Mouse (Mus musculus): ENCODE measurements around the gene Anks1.

The Anks1 gene

DNA sequence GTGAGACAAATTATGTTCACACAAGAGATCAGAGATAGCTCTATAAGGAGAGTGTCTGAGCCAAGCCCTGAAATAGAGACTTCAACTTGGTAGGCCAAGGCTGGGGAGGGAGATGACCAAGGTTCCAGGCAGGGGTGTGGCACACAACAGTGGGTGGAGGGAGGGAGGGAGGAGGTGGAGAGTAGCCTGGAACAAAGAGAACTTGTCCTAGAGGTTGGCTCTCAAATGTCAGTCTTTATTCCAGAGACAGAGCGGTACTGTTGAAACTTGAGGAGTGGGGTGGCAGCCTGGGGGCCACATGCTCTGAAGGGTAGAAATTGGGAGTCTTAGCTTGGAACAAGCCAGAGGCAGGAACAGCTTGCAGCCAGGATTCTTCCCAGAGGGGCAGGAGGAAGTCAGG, 91.7 kb downstream of the Anks1 start:
- no peak for DNase-seq

- DNase-seq = peak; percentile 22
These were observed 96.3 kb downstream of the Anks1 start for GRCm38 (mm10) chr17:28005393-28005792.

GRCm38 (mm10) chr17:28006208-28006607, 97.1 kb downstream of the Anks1 start:
- peak; percentile 42 for DNase-seq

GRCm38 (mm10) chr17:28006611-28007010, 97.5 kb downstream of the Anks1 start:
- no peak for DNase-seq

DNA sequence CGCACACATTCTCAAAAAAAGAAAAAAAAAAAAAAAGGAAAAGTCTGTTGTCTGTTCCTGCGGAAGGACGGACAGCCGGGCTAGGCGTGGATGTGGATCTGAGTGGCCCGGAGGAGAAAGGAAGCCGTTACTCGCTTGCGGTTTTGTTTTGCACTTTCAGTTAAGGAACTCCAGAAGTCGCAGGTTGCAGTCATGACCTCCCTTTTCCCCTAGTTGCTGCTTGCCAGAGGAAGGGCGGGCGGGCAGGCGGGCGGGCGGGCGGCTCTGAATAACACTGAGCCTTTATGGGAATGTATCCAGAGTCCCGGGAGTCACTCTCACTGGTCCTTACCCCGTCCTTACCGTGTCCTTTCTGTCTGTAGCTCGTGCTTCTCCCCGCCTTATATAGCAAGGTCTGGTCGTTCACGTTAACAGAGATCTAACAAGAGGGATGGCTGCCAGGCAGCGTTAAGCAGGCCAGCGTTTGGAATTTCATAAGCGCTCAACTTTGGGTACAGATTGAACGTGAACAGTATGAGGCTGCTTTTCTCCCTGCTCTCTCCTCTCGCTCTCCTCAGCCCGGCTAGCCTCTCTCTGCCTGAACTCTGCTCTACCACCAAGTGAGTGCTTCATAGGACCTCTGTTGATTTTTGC, 98.2 kb downstream of the Anks1 start:
- DNase-seq = peak; percentile 71

- peak; percentile 72 for DNase-seq
These were observed 98.9 kb downstream of the Anks1 start for GRCm38 (mm10) chr17:28007857-28008564.

DNA sequence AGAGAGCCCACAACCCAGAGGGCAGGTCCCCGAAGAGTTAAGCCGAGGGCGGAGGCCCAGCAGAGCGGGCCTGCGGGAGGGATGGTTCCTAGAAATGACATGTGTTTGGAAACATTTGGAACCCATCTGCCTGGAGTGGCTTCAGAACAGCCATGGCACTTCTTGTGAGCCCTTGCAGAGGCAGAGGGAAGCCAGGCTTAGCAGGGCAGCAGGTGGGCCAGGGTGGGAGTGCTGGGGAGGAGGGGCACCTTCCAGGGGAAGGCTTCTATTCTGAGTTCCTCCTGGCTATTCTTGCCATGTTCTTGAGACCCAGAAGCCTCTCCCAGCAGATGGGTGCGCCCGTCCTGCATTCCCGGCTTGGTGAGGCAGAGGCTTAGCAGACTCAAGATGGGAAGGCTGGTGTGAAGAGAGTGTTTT, 99.5 kb downstream of the Anks1 start:
- peak; percentile 66 for DNase-seq

GRCm38 (mm10) chr17:28009066-28009715, 100.1 kb downstream of the Anks1 start:
- peak; percentile 56 for DNase-seq

DNA sequence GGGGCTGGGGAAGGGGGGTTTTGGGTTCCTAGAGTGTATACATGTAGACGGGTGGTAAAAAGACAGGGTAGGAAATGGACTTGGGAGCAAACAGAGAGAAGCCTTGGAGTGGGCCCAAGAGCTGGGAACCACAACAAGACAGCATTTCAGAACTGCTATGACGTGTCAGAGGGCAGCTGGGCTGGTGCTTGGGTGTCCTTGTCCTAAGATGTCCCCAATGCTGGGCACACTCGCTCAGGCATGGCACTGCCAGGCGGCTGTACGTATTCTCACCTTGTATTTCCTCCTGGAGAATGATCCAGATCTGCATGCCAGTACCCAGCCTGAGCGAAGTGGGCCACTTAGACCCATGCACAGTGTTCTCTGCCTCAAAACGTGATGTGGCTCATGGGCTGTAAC, 100.6 kb downstream of the Anks1 start:
- DNase-seq = no peak

DNA sequence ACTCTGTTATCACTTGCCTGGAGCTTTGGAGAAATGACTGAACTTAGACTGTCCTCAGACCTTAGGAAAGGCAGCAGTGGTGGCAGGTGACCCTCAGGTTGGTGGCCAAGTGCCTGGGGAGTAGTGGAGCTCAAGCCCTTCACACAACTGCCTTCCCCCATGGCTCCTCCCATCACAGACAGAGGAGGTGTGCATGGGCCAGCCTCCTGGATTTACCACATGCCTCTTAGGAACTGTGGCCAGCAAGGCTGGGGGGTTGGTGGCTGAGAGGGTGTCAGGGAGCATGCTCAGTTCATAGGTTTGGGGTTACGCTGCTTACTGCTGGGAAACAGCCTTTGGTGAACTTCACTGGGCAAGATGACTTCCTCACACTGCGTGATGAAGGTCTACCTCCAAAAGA, 101.8 kb downstream of the Anks1 start:
- DNase-seq = peak; percentile 24

- DNase-seq = no peak
These were observed 103.7 kb downstream of the Anks1 start for GRCm38 (mm10) chr17:28012851-28013250.

DNA sequence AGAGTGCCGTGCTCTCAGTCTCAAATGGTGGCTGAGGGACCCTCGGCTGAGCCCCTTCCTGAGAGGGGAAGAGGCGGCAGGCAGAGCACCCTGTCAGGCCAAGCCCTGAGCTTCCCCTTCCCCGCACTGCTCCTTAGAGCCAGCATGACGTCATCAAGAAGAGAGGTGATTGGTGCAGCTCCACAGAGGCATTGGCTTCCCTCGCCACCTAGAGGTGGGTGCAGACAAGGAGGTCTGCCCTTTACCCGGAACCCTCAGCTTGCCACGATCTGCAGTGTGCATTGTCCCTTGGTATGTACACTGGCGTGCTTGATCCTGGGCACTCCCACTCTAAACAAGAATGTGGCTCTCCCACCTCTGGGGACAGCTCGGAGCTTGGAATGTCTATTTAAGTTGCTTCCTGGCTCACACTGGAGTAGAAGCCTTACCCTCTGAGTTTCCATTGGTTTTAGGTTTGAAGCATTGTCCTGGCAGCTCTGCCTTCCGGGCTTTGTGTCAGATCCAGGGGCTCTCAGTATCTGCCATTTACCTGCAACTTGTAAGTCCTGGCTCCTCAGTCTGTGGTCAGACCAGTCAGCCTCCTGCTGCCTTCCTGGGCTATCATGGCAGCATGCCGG, 104.3 kb downstream of the Anks1 start:
- DNase-seq = peak; percentile 87

DNA sequence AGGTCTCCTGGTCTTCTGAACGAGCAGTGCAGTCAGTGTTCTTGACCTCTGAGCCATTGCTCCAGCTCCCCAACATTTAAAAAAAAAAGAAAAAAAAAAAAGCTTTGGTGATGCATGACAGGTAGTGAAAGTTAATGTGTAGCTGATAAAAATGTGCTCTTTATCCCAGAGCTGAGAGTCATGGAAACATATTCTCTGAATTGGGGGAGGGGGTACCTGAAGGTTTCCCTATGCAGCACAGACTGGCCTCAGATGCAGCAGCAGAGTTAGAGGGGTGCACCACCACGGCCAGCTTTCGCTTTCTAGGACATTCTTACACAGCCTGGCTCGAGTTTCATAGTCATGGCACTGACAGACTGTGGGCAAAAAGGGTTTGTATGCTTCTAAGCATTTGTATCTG, 105.3 kb downstream of the Anks1 start:
- no peak for DNase-seq

DNA sequence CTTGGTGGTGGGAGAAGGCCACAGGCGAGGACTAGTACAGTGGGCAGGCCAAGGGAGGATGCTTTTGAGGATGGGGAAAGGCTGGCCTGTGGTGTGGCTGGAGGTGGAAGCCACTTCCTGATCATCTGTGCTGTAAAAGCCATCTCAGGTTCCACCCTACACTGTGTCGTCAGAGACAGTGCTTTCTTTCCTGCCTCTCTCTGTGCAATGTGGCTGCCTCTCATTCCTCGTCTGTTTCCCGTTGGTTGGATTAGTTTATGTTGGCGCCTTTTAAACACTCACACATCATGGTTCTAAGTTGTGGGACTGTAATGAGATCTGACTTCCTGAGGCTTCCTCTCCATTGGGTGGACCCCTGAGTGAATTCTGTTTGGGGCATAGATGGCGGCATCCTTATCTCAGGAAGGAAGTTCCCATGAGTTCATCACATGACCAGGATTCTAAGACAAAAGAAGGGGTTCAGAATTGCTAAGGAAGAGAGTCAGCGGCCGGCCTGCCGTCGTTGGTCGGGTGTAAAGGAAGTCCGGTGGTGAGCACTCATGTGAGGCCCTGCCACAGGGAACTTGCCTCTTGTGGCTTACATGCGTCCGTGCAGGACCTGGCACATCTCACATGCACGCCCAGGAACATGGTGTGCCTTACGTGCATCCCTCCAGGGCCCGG, 106.1 kb downstream of the Anks1 start:
- no peak for DNase-seq

GRCm38 (mm10) chr17:28016056-28016797, 107.1 kb downstream of the Anks1 start:
- no peak for DNase-seq

DNA sequence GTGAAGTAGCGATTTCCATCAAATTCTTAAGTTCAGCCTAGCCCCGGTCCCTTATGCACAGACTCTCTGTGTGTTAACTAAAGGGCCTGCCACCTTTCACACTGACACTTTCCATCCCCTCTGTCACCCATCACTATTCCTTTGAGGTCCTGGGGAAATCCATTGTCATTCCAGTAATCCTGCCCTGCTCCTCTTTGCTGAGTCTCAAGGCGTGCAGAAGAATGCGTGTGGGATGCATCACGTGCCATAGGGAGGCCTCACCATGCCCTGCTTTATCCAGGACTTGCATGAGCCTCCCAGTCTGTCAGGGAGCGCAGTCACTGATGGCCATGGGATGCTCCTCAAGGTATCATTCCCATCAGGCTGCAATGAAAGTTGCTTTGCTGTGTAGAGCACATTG, 109.2 kb downstream of the Anks1 start:
- DNase-seq = no peak

DNA sequence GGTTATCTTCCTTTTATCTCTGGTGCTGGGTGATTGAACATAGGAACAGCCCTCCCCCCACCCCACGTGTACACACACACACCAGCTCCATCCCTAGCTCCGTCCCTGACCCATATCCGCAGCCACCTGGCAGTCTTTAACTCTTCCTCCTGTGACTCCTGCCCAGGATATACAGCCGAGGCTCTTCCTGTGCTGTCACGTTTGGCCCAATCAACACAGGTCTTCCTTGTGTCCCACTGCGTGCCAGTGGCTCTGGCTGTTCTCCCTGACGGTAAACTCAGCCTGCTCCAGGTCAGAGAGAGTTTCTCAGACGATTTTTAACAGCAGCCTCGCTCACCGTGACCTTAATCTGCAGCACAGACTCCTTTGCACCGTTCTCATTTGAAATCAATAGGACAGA, 109.7 kb downstream of the Anks1 start:
- no peak for DNase-seq

DNA sequence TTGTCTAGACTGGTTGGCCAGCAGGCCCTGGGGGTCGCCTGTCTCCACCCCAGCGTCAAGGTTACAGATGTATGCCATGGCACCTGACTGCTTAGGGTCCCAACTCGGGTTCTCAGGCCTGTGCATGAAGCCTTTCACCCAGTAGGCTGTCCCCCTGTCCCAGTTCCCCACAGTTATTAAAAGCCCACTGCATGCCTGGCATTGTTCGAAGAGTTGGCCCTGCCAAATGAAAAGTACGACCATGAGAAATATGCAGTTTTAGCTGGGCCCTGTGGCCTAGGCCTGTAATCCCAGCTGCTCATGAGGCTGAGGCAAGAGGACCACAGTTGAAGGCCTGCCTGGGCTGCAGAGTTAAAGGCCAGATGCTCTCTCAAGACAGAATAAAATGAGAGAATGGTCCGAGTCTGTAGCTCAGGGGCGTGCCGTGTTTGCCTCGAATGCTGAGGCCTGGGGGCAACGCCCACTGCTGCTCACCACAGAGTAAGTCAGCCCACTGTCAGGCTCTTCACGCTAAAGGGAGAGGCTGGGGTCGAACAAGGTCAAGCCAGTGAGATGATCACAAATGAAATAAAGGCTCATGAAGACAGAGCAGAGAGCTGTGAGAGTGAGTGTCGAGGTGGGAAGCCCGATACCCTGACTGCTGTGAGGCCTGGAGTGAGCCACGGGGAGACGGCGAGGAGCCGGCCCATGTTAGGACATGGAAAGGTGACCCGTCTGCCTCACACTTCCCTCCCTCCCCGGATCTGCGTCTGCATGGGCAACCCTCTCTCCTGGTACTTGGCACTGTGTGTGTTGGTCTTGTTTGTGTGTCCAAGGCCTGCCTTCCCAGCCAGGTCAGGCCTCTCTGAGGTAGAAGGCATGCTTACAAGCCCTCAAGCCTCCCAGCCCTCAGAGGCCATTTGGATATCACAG, 110.9 kb downstream of the Anks1 start:
- DNase-seq = no peak

GRCm38 (mm10) chr17:28021911-28022310, 112.8 kb downstream of the Anks1 start:
- DNase-seq = no peak

DNA sequence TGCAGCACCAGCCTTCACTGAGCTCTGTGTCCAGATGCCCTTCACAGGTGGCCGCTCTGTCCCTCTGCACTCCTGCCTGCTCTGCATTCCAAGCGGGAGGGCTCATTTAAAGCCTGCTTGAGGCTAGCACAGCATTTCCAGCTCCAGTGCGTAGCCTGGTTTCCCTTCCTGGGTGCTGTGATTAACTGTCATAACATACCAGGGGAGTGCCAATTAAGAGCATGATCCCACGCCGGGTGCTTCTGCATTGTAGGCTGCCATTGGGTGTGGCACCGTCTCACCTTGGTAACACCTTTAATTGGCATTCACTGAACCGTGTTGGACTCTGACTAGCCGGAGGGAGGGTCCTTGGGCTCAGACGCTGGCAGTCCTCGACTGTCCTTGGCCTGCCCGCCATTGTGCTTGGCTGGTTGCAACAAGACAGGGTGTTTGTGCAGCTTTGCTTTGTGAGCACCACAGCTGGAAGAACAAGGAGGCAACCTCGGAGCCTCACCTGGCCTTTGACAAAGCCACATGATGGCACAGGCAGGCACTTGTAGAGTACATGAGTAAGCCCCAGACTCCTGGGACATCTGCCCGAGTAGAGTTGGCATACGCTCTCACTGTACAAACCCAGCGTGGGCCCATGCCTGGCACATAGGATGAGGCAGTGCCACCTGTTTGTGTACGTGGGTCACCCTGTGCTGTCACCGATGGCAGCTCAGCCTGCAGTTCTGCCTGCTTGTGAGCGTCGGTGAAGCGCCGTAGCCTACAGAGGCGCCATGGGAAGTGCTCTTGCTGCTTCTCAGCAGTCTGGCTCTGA, 113.9 kb downstream of the Anks1 start:
- DNase-seq = peak; percentile 47
